Comparison of ENCODE assay signal across 9 mouse cellular contexts in the genomic region with DNA sequence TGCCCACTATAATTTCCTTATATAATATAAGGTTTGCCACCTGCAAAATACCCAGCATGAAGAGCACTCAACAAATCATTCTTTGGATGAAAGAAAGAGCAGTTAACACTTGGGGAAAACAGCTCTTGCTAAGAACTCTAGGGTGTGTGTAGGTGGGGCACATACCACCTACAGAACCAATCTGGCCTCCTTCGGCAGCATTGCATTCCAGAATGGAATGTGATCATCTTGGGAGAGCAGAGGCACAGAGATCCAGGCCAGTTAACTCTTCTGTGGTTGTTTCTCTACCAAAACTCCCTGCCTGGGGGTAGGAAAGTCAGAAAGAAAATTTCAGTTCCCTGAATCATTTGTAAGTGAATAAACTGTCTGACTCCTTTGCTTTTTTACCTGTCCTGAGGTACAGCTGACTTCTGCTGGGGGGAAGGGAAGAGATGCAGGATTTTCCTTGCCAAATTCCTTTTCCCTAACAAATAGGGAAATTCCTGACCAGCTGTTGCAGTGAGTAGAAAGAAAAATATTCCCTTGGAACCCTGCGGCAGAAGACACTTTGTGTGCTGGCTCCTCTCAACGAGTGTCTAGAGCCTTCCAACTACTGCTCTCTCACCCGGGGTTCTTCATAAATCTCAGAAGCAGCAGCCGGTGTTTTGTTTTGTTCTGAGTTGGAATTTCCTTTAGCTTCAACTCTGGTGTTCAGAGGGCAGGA.
A peak's percentile ranks its signal among the peaks of the same experiment; 100 is the strongest.
DNase-seq lines count a peak whose midpoint lies in the region; ATAC-seq and TF ChIP-seq lines count a peak whose summit lies in the region.
"Had no signal": no experiment of that assay in that cellular context is flagged by ENCODE, and none has a peak within 500 bp of the region (broad histone marks: within the 10 kb centered on the region; RNA-seq: fewer than 3 reads in every experiment).

No protein-coding gene starts in this region.

- TF ChIP-seq POLR2A in cortical plate, adult 2 months (IDR thresholded peaks at IDR 0.05; ENCODE audit: extremely low read depth, insufficient read depth, low read length), result no peak

- H3K4me2 ChIP-seq in kidney, postnatal 0 days (ENCODE audit: low read length), result no peak overlapping the region

- peak; percentile 61 for DNase-seq in kidney, postnatal 0 days (ENCODE audit: low spot score)
- no peak for DNase-seq in kidney, postnatal 36 days
- DNase-seq in right cerebral cortex, postnatal 25 days, result peak; percentile 41
- DNase-seq in right cerebral cortex, postnatal 14 days, result no peak
- peak; percentile 31 for DNase-seq in yolk sac, embryonic 10.5 days (ENCODE audit: low spot score)
- DNase-seq: gastrocnemius, postnatal 36 days had no signal

- H3K36me3 ChIP-seq in kidney, postnatal 0 days (ENCODE audit: insufficient read depth, low read length), result no peaks in the 10 kb centered on the region
- H3K36me3 ChIP-seq: hindbrain, embryonic 10.5 days had no signal

- H3K27ac ChIP-seq in kidney, postnatal 0 days, result 0 out of 2 replicates have a peak overlapping the region, but pooled peaks have one; percentile 13
- peak overlapping the region; percentile 78 for H3K27ac ChIP-seq in cortical plate, adult 2 months (ENCODE audit: insufficient read depth, low read length)
- H3K27ac ChIP-seq: hindbrain, embryonic 10.5 days had no signal

- H3K4me1 ChIP-seq in kidney, postnatal 0 days (replicated peaks; ENCODE audit: insufficient read depth, low read length), result 0 out of 2 replicates have a peak, but pooled peaks cover 3% of the 10 kb centered on the region
- H3K4me1 ChIP-seq in cortical plate, adult 2 months (ENCODE audit: control insufficient read depth, insufficient read depth, low read length), result peaks cover 10% of the 10 kb centered on the region

- 15% methylated on average over 5 of the region's 5 CpGs for WGBS in kidney, postnatal 0 days

- no peak for TF ChIP-seq CTCF in kidney, postnatal 0 days (IDR thresholded peaks at IDR 0.05; ENCODE audit: low read depth)
- no peak for TF ChIP-seq CTCF in cortical plate, adult 2 months (IDR thresholded peaks at IDR 0.05; ENCODE audit: extremely low read depth, insufficient read depth, low read length)

- no peak overlapping the region for H3K4me3 ChIP-seq in kidney, postnatal 0 days (replicated peaks; ENCODE audit: low read depth, low read length)
- no peak overlapping the region for H3K4me3 ChIP-seq in cortical plate, adult 2 months (ENCODE audit: insufficient read depth, low read length)
- H3K4me3 ChIP-seq: hindbrain, embryonic 10.5 days had no signal

- H3K9me3 ChIP-seq in kidney, postnatal 0 days (replicated peaks; ENCODE audit: low read length), result no peaks in the 10 kb centered on the region
- H3K9me3 ChIP-seq: hindbrain, embryonic 10.5 days had no signal

- no peak for ATAC-seq in kidney, postnatal 0 days (replicated peaks; ENCODE audit: low FRiP score, low read depth)
- no peak for ATAC-seq in megakaryocyte-erythroid progenitor cell, adult 5-6 weeks (replicated peaks; ENCODE audit: low FRiP score, low TSS enrichment, poor library complexity, severe bottlenecking)

- H3K9ac ChIP-seq in kidney, postnatal 0 days (ENCODE audit: low read depth, low read length), result no peak overlapping the region

- no peaks in the 10 kb centered on the region for H3K27me3 ChIP-seq in kidney, postnatal 0 days (ENCODE audit: insufficient read depth, low read length)

Comparison
In these comparisons a context has a peak if more than half of its experiments do, and no peak if none do; other contexts are left out.
1. DNase-seq: peak in kidney, postnatal 0 days (single experiment), right cerebral cortex, postnatal 25 days (single experiment) and yolk sac, embryonic 10.5 days (single experiment); none in kidney, postnatal 36 days (0 of 2) and right cerebral cortex, postnatal 14 days (single experiment).